Mouse (Mus musculus): ENCODE measurements at regions not wholly inside any gene's neighbourhood (a gene's known extent, or its start where the extent isn't known, plus 50 kb on each side); places are given as distances from the start of the nearest gene placed in this dataset.
A peak's percentile ranks its signal among the peaks of the same experiment; 100 is the strongest.
"Not testable (repeated sequence)": the region's sequence is repeated elsewhere in the genome, so short reads cannot be mapped to it uniquely, and the experiment has no call there.

GRCm38 (mm10) chr5:17125240-17125639 lies 247.7 kb upstream of the Speer4f2 start:
- Histone ChIP-seq H3K27ac (ENCODE audit: low read depth) (no peak overlapping the region), H3K36me3 (ENCODE audit: control insufficient read depth, insufficient read depth, low read length) (no peaks in the 10 kb centered on the region), H3K4me2 (ENCODE audit: low read length) (no peak overlapping the region), H3K9ac (ENCODE audit: low read length) (no peak overlapping the region), H3K4me3 (ENCODE audit: low read depth, low read length) (no peak overlapping the region), H3K9me3 (ENCODE audit: control insufficient read depth, low read length) (no peaks in the 10 kb centered on the region), H3K4me1 (replicated peaks; ENCODE audit: control insufficient read depth, insufficient read depth, low read length) (no peaks in the 10 kb centered on the region), H3K27me3 (replicated peaks; ENCODE audit: control insufficient read depth, insufficient read depth, low read length) (no peaks in the 10 kb centered on the region)
- WGBS = 81% methylated on average over 2 of the region's 2 CpGs
- DNase-seq (ENCODE audit: low spot score) = no peak
- ATAC-seq (replicated peaks; ENCODE audit: low FRiP score, low TSS enrichment, low read depth) = no peak

DNA sequence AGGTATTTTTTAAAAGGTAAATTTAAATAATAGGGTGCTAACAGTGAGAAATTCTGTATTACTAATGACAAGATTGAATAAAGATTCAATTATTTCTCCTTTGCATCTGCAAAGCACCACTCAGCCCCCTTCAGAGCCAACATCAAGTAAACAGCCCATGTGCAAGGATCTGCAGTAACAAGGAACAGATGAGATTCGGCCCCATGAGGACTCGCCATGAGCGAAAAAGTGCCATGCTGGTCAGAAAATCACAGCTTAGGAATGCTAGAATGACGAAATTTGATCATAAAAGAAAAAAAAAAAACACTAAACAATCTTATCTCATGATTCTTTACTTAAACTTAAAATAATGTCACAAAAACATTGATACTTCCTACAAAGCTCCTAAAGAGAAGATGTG lies 245.5 kb upstream of the Speer4f2 start:
- Histone ChIP-seq H3K27me3 (replicated peaks; ENCODE audit: control insufficient read depth, insufficient read depth, low read length) (no peaks in the 10 kb centered on the region), H3K4me2 (ENCODE audit: low read length) (no peak overlapping the region), H3K4me3 (ENCODE audit: low read depth, low read length) (no peak overlapping the region), H3K9ac (ENCODE audit: low read length) (no peak overlapping the region), H3K9me3 (ENCODE audit: control insufficient read depth, low read length) (no peaks in the 10 kb centered on the region), H3K4me1 (replicated peaks; ENCODE audit: control insufficient read depth, insufficient read depth, low read length) (no peaks in the 10 kb centered on the region), H3K27ac (ENCODE audit: low read depth) (no peak overlapping the region), H3K36me3 (ENCODE audit: control insufficient read depth, insufficient read depth, low read length) (no peaks in the 10 kb centered on the region)
- ATAC-seq (replicated peaks; ENCODE audit: low FRiP score, low TSS enrichment, low read depth) (no peak), DNase-seq (ENCODE audit: low spot score) (no peak)
- WGBS = 80% methylated on average over 4 of the region's 4 CpGs

DNA sequence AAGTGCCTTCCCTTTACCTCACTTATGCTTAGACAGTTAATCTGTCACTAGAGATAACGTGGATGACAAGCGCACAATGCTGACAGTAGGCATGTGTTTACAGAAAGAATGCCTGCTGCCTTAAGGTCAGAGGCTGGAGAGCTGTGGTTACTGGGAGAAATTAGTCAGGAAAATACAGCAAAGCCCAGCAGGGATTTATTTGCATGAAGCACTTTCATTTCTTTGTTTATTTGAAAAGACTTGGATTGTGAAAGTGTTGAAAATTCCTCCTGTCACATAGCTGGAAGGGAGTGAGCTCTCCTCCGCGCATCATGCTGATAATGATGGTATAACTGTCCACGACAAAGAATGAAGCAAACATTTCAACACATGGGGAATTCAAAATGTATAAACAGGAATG lies 237.5 kb upstream of the Speer4f2 start:
- no peaks in the 10 kb centered on the region for H3K9me3 ChIP-seq (ENCODE audit: control insufficient read depth, low read length)
- ATAC-seq (replicated peaks; ENCODE audit: low FRiP score, low TSS enrichment, low read depth) = no peak
- no peak overlapping the region for H3K9ac ChIP-seq (ENCODE audit: low read length)
- 13% methylated on average over 5 of the region's 5 CpGs for WGBS
- no peak overlapping the region for H3K4me2 ChIP-seq (ENCODE audit: low read length)
- no peak for DNase-seq (ENCODE audit: low spot score)
- no peak overlapping the region for H3K4me3 ChIP-seq (ENCODE audit: low read depth, low read length)
- H3K4me1 ChIP-seq (replicated peaks; ENCODE audit: control insufficient read depth, insufficient read depth, low read length) = peaks cover 8% of the 10 kb centered on the region
- H3K27ac ChIP-seq (ENCODE audit: low read depth) = no peak overlapping the region
- H3K36me3 ChIP-seq (ENCODE audit: control insufficient read depth, insufficient read depth, low read length) = no peaks in the 10 kb centered on the region
- no peaks in the 10 kb centered on the region for H3K27me3 ChIP-seq (replicated peaks; ENCODE audit: control insufficient read depth, insufficient read depth, low read length)

GRCm38 (mm10) chr5:17141555-17141954 lies 231.4 kb upstream of the Speer4f2 start:
- ATAC-seq (replicated peaks; ENCODE audit: low FRiP score, low TSS enrichment, low read depth) (no peak), DNase-seq (ENCODE audit: low spot score) (no peak)
- no peaks in the 10 kb centered on the region for H3K27me3 ChIP-seq (replicated peaks; ENCODE audit: control insufficient read depth, insufficient read depth, low read length)
- H3K36me3 ChIP-seq (ENCODE audit: control insufficient read depth, insufficient read depth, low read length) = no peaks in the 10 kb centered on the region
- no peak overlapping the region for H3K4me2 ChIP-seq (ENCODE audit: low read length)
- H3K4me3 ChIP-seq (ENCODE audit: low read depth, low read length) = no peak overlapping the region
- H3K4me1 ChIP-seq (replicated peaks; ENCODE audit: control insufficient read depth, insufficient read depth, low read length) = no peaks in the 10 kb centered on the region
- no peak overlapping the region for H3K9ac ChIP-seq (ENCODE audit: low read length)
- H3K27ac ChIP-seq (ENCODE audit: low read depth) = no peak overlapping the region
- no peaks in the 10 kb centered on the region for H3K9me3 ChIP-seq (ENCODE audit: control insufficient read depth, low read length)

GRCm38 (mm10) chr5:17174562-17174961 lies 198.4 kb upstream of the Speer4f2 start:
- H3K4me2 ChIP-seq (ENCODE audit: low read length) = no peak overlapping the region
- H3K9ac ChIP-seq (ENCODE audit: low read length) = no peak overlapping the region
- 87% methylated on average over 2 of the region's 2 CpGs for whole genome bisulfite sequencing
- no peak overlapping the region for H3K4me3 ChIP-seq (ENCODE audit: low read depth, low read length)
- DNase-seq (ENCODE audit: low spot score) = no peak
- H3K9me3 ChIP-seq (ENCODE audit: control insufficient read depth, low read length) = no peaks in the 10 kb centered on the region
- H3K27ac ChIP-seq (ENCODE audit: low read depth) = no peak overlapping the region
- no peaks in the 10 kb centered on the region for H3K36me3 ChIP-seq (ENCODE audit: control insufficient read depth, insufficient read depth, low read length)
- ATAC-seq (replicated peaks; ENCODE audit: low FRiP score, low TSS enrichment, low read depth) = no peak
- H3K27me3 ChIP-seq (replicated peaks; ENCODE audit: control insufficient read depth, insufficient read depth, low read length) = no peaks in the 10 kb centered on the region
- H3K4me1 ChIP-seq (replicated peaks; ENCODE audit: control insufficient read depth, insufficient read depth, low read length) = no peaks in the 10 kb centered on the region

GRCm38 (mm10) chr5:17176771-17177170 lies 196.2 kb upstream of the Speer4f2 start:
- WGBS = 43% methylated on average over 9 of the region's 9 CpGs

DNA sequence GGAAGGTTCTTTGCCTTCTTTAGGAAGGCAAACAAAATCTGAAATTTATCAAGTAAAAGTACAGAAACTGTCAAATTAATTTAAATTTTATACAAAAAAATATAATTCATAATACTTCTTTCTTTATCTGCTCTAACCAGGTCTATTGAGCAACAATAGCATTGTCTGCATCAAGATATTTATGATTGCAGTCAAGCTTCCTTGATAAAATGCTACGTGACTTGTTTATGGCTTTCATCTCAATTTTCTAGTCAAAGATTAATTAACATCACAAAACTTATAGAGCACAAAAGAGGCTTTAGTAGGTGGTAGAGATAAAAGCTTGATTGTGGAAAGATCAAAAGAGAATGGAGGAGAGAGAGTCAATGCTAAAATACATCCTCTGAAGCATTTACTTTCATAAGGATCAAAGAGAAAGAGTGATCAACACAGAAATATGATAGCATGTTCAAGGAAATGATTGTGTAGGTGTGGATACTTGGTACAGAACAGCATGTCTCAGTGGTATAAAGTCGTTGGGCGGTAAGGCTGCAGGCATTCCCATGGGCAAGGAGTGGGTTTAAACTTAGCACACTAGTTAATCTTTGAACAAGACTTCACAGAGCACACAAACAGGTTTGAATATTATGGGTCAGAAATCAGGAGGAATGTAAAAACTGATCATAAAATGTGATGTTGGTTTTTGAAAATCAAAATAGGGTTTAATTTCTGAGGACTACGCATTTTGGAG lies 164.3 kb upstream of the Speer4f2 start:
- WGBS = 76% methylated on average over 4 of the region's 4 CpGs
- Histone ChIP-seq H3K9ac (ENCODE audit: low read length) (no peak overlapping the region), H3K4me3 (ENCODE audit: low read depth, low read length) (no peak overlapping the region), H3K27me3 (replicated peaks; ENCODE audit: control insufficient read depth, insufficient read depth, low read length) (no peaks in the 10 kb centered on the region), H3K9me3 (ENCODE audit: control insufficient read depth, low read length) (no peaks in the 10 kb centered on the region), H3K36me3 (ENCODE audit: control insufficient read depth, insufficient read depth, low read length) (no peaks in the 10 kb centered on the region), H3K4me2 (ENCODE audit: low read length) (no peak overlapping the region), H3K4me1 (replicated peaks; ENCODE audit: control insufficient read depth, insufficient read depth, low read length) (no peaks in the 10 kb centered on the region), H3K27ac (ENCODE audit: low read depth) (no peak overlapping the region)
- DNase-seq (ENCODE audit: low spot score) (no peak), ATAC-seq (replicated peaks; ENCODE audit: low FRiP score, low TSS enrichment, low read depth) (no peak)

More at GRCm38 (mm10) chr5:17176771-17177170, 196.2 kb upstream of the Speer4f2 start:
- Histone ChIP-seq H3K9ac (ENCODE audit: low read length) (no peak overlapping the region), H3K9me3 (ENCODE audit: control insufficient read depth, low read length) (no peaks in the 10 kb centered on the region), H3K36me3 (ENCODE audit: control insufficient read depth, insufficient read depth, low read length) (no peaks in the 10 kb centered on the region), H3K27me3 (replicated peaks; ENCODE audit: control insufficient read depth, insufficient read depth, low read length) (no peaks in the 10 kb centered on the region), H3K4me1 (replicated peaks; ENCODE audit: control insufficient read depth, insufficient read depth, low read length) (no peaks in the 10 kb centered on the region), H3K4me2 (ENCODE audit: low read length) (no peak overlapping the region), H3K27ac (ENCODE audit: low read depth) (peak overlapping the region; percentile 38; the same call in 1 of the 2 replicates), H3K4me3 (ENCODE audit: low read depth, low read length) (no peak overlapping the region)
- ATAC-seq (replicated peaks; ENCODE audit: low FRiP score, low TSS enrichment, low read depth) = no peak
- DNase-seq (ENCODE audit: low spot score) = no peak

- ATAC-seq (replicated peaks; ENCODE audit: low FRiP score, low TSS enrichment, low read depth) (no peak), DNase-seq (ENCODE audit: low spot score) (no peak)
- no peak overlapping the region for H3K4me3 ChIP-seq (ENCODE audit: low read depth, low read length)
- H3K9ac ChIP-seq (ENCODE audit: low read length) = no peak overlapping the region
- no peaks in the 10 kb centered on the region for H3K9me3 ChIP-seq (ENCODE audit: control insufficient read depth, low read length)
- H3K4me1 ChIP-seq (replicated peaks; ENCODE audit: control insufficient read depth, insufficient read depth, low read length) = no peaks in the 10 kb centered on the region
- no peaks in the 10 kb centered on the region for H3K27me3 ChIP-seq (replicated peaks; ENCODE audit: control insufficient read depth, insufficient read depth, low read length)
- H3K4me2 ChIP-seq (ENCODE audit: low read length) = no peak overlapping the region
- 44% methylated on average over 6 of the region's 6 CpGs for WGBS
- H3K27ac ChIP-seq (ENCODE audit: low read depth) = no peak overlapping the region
- H3K36me3 ChIP-seq (ENCODE audit: control insufficient read depth, insufficient read depth, low read length) = no peaks in the 10 kb centered on the region
Observed at GRCm38 (mm10) chr5:17210723-17211245, 162.2 kb upstream of the Speer4f2 start.

GRCm38 (mm10) chr5:17223542-17223941 lies 149.4 kb upstream of the Speer4f2 start:
- WGBS = 43% methylated on average over 1 of the region's 1 CpGs
- not testable (repeated sequence) for DNase-seq (ENCODE audit: low spot score); H3K36me3 ChIP-seq (ENCODE audit: control insufficient read depth, insufficient read depth, low read length); H3K9ac ChIP-seq (ENCODE audit: low read length); H3K9me3 ChIP-seq (ENCODE audit: control insufficient read depth, low read length); H3K4me1 ChIP-seq (replicated peaks; ENCODE audit: control insufficient read depth, insufficient read depth, low read length); H3K27me3 ChIP-seq (replicated peaks; ENCODE audit: control insufficient read depth, insufficient read depth, low read length); H3K4me2 ChIP-seq (ENCODE audit: low read length); ATAC-seq (replicated peaks; ENCODE audit: low FRiP score, low TSS enrichment, low read depth); H3K4me3 ChIP-seq (ENCODE audit: low read depth, low read length); H3K27ac ChIP-seq (ENCODE audit: low read depth)
